Mouse (Mus musculus): ENCODE data around the gene Rsph3b.

GRCm38 (mm10) chr17:6861181-6862039, 87.1 kb downstream of the Rsph3b start:
- no peak for TF ChIP-seq CTCF (IDR thresholded peaks at IDR 0.05; ENCODE audit: extremely low read depth, insufficient read depth, low read length)
- TF ChIP-seq POLR2A (IDR thresholded peaks at IDR 0.05; ENCODE audit: extremely low read depth, insufficient read depth, low read length), result no peak
